Comparison of ENCODE assay signal across 18 mouse cellular contexts in the genomic region with DNA sequence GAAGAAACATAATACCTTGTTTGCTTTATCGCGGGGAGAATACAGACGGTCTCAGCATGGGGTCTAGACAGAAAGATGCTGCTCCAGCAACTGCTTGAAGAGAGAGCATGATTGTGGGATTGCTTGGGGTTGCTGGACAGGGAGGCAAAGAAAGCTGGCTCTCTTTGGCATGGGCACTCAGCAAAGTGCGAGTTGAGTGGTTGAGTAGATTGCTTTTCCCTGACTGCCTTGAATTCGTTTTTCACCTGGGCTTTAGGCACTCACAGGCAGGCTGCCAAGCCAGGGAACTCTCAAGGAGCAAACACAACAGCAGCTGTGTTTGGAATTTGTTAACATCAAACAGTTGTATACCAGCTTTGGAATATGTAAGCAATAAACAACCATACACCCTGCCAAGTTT. TPM values are rescaled to one million over a fixed set of nuclear protein-coding genes. Genes with fewer than 3 reads are reported as not detected.
DNase-seq lines count a peak whose midpoint lies in the region; ATAC-seq and TF ChIP-seq lines count a peak whose summit lies in the region.
"Had no signal": no experiment of that assay in that cellular context is flagged by ENCODE, and none has a peak within 500 bp of the region (broad histone marks: within the 10 kb centered on the region; RNA-seq: fewer than 3 reads in every experiment).

A gene (minus strand): TSS at position 101 of the 400 bp plus-strand sequence.

- no peak for TF ChIP-seq CTCF in cerebellum, adult 2 months (IDR thresholded peaks at IDR 0.05; ENCODE audit: borderline replicate concordance, insufficient read depth, low read depth, low read length)

- no peak for TF ChIP-seq POLR2A in cerebellum, adult 2 months (IDR thresholded peaks at IDR 0.05; ENCODE audit: borderline replicate concordance, insufficient read depth, low read length)

- no peak within 1 kb of the TSS for H3K27ac ChIP-seq in cerebellum, adult 2 months (ENCODE audit: insufficient read depth, low read length)
- H3K27ac ChIP-seq in kidney, embryonic 16.5 days (ENCODE audit: low read length): no peak within 1 kb of the TSS
- H3K27ac ChIP-seq in intestine, embryonic 16.5 days (ENCODE audit: low read length): no peak within 1 kb of the TSS
- no peak within 1 kb of the TSS for H3K27ac ChIP-seq in limb, embryonic 10.5 days
- H3K27ac ChIP-seq: embryonic facial prominence, embryonic 12.5 days; gastrocnemius, adult 2 months; macrophage; midbrain, embryonic 12.5 days had no signal

- H3K4me2 ChIP-seq in kidney, embryonic 16.5 days (replicated peaks; ENCODE audit: low read depth, low read length): no peak within 1 kb of the TSS
- H3K4me2 ChIP-seq in intestine, embryonic 16.5 days (ENCODE audit: low read depth, low read length): no peak within 1 kb of the TSS
- H3K4me2 ChIP-seq: embryonic facial prominence, embryonic 12.5 days; midbrain, embryonic 12.5 days had no signal

- no peak within 1 kb of the TSS for H3K9ac ChIP-seq in kidney, embryonic 16.5 days (replicated peaks; ENCODE audit: low read length)
- H3K9ac ChIP-seq in intestine, embryonic 16.5 days (ENCODE audit: low read depth, low read length): no peak within 1 kb of the TSS
- H3K9ac ChIP-seq: embryonic facial prominence, embryonic 12.5 days; midbrain, embryonic 12.5 days had no signal

- H3K4me1 ChIP-seq in cerebellum, adult 2 months (ENCODE audit: control insufficient read depth, insufficient read depth, low read length): peaks cover 4% of the 10 kb centered on the region
- H3K4me1 ChIP-seq in kidney, embryonic 16.5 days (ENCODE audit: insufficient read depth, low read length): no peaks in the 10 kb centered on the region
- H3K4me1 ChIP-seq in intestine, embryonic 16.5 days (ENCODE audit: control insufficient read depth, insufficient read depth, low read length): no peaks in the 10 kb centered on the region
- H3K4me1 ChIP-seq in limb, embryonic 10.5 days: no peaks in the 10 kb centered on the region
- H3K4me1 ChIP-seq: embryonic facial prominence, embryonic 12.5 days; midbrain, embryonic 12.5 days had no signal

- H3K4me3 ChIP-seq in cerebellum, adult 2 months (replicated peaks; ENCODE audit: insufficient read depth, low read depth, low read length): no peak within 1 kb of the TSS
- H3K4me3 ChIP-seq in kidney, embryonic 16.5 days (ENCODE audit: low read length): no peak within 1 kb of the TSS
- H3K4me3 ChIP-seq in intestine, embryonic 16.5 days (ENCODE audit: low read length): no peak within 1 kb of the TSS
- no peak within 1 kb of the TSS for H3K4me3 ChIP-seq in limb, embryonic 10.5 days
- H3K4me3 ChIP-seq: embryonic facial prominence, embryonic 12.5 days; gastrocnemius, adult 2 months; midbrain, embryonic 12.5 days had no signal

- H3K9me3 ChIP-seq in kidney, embryonic 16.5 days (ENCODE audit: low read length): no peaks in the 10 kb centered on the region
- H3K9me3 ChIP-seq in intestine, embryonic 16.5 days (ENCODE audit: control insufficient read depth, low read length): no peaks in the 10 kb centered on the region
- no peaks in the 10 kb centered on the region for H3K9me3 ChIP-seq in limb, embryonic 10.5 days (replicated peaks)
- H3K9me3 ChIP-seq: embryonic facial prominence, embryonic 12.5 days; midbrain, embryonic 12.5 days had no signal

- WGBS in cerebellum, adult 2 months: 40% methylated on average over 5 of the region's 5 CpGs
- WGBS in kidney, embryonic 16.5 days: 49% methylated on average over 5 of the region's 5 CpGs
- WGBS in intestine, embryonic 16.5 days: 57% methylated on average over 5 of the region's 5 CpGs
- WGBS in limb, embryonic 10.5 days: 71% methylated on average over 5 of the region's 5 CpGs

- no peaks in the 10 kb centered on the region for H3K27me3 ChIP-seq in cerebellum, adult 2 months (ENCODE audit: control insufficient read depth, insufficient read depth, low read length)
- H3K27me3 ChIP-seq in kidney, embryonic 16.5 days (ENCODE audit: insufficient read depth, low read length): no peaks in the 10 kb centered on the region
- no peaks in the 10 kb centered on the region for H3K27me3 ChIP-seq in intestine, embryonic 16.5 days (replicated peaks; ENCODE audit: control insufficient read depth, insufficient read depth, low read length)
- H3K27me3 ChIP-seq in limb, embryonic 10.5 days (ENCODE audit: low read depth, poor library complexity, severe bottlenecking): no peaks in the 10 kb centered on the region
- H3K27me3 ChIP-seq: embryonic facial prominence, embryonic 12.5 days; midbrain, embryonic 12.5 days had no signal

- no peak for ATAC-seq in kidney, embryonic 16.5 days (ENCODE audit: low FRiP score, low TSS enrichment)
- ATAC-seq in intestine, embryonic 16.5 days: no peak
- ATAC-seq: CD4-positive, CD25-positive, alpha-beta regulatory T cell, adult 4 months had no signal

- H3K36me3 ChIP-seq in kidney, embryonic 16.5 days (ENCODE audit: insufficient read depth, low read length): no peaks in the 10 kb centered on the region
- H3K36me3 ChIP-seq in intestine, embryonic 16.5 days (ENCODE audit: control insufficient read depth, insufficient read depth, low read length): no peaks in the 10 kb centered on the region
- no peaks in the 10 kb centered on the region for H3K36me3 ChIP-seq in limb, embryonic 10.5 days
- H3K36me3 ChIP-seq: embryonic facial prominence, embryonic 12.5 days; midbrain, embryonic 12.5 days had no signal

- no peak for DNase-seq in cerebellum, adult 2 months
- DNase-seq in cerebellum, adult 18-20 months: no peak
- DNase-seq in kidney, adult 9 months: no peak
- peak; percentile 0 for DNase-seq in lung, postnatal 36 days
- DNase-seq in lung, postnatal 4 days: no peak
- DNase-seq in limb, embryonic 10.5 days (ENCODE audit: low spot score): no peak
- DNase-seq: gastrocnemius, adult 2 months; heart, adult 18-20 months; kidney, adult 11 months; kidney, postnatal 14 days; liver; lung, adult 2 months had no signal

RNA-seq across cellular contexts. Expression of the gene that starts here (rescaled TPM):
- polyA plus RNA-seq in cerebellum, adult 2 months (2012; rRNA removed): 12.4 and 13.9 TPM in 2 replicates
- polyA plus RNA-seq in kidney, embryonic 16.5 days (2015; fragmentation: Nextera tagmentation; extraction: Ambion mirVana): 10.4 and 11.2 TPM in 2 replicates
- polyA plus RNA-seq in intestine, embryonic 16.5 days (2015; fragmentation: Nextera tagmentation; extraction: Ambion mirVana): 27.7 and 29.3 TPM in 2 replicates
- polyA plus RNA-seq in limb, embryonic 10.5 days (2016; fragmentation: Nextera tagmentation; extraction: Ambion mirVana): 0.84 and 1.1 TPM in 2 replicates
- polyA plus RNA-seq: macrophage had no signal
